Mouse (Mus musculus) cortical plate, adult 2 months (tissue): ENCODE measurements around the gene Rab39. TPM values are rescaled to one million over a fixed set of nuclear protein-coding genes. Genes with fewer than 3 reads are reported as not detected.

Experiments
- H3K27ac ChIP-seq: fragments of 200-500 bp; 2 replicates; pipeline ENCODE4 v1.5.1; 2012; ENCODE audit warnings: low read length, control low read depth, inconsistent platforms; ENCODE audit not compliant: insufficient read depth
- H3K4me1 ChIP-seq: fragments of 200-500 bp; 2 replicates; pipeline ENCODE4 v1.6.1; 2011; ENCODE audit warnings: low read length; ENCODE audit not compliant: control insufficient read depth, insufficient read depth
- H3K4me3 ChIP-seq: fragments of 200-500 bp; 2 replicates; pipeline ENCODE4 v1.5.1; 2011; ENCODE audit warnings: mild to moderate bottlenecking, low read length, control low read depth; ENCODE audit not compliant: insufficient read depth
- CTCF ChIP-seq: fragments of 200-500 bp; IDR thresholded peaks from 2 replicates; pipeline ENCODE4 v1.5.1; 2011; ENCODE audit warnings: mild to moderate bottlenecking, control low read depth, low read length; ENCODE audit not compliant: insufficient read depth; ENCODE audit errors: extremely low read depth
- POLR2A ChIP-seq: fragments of 200-500 bp; IDR thresholded peaks from 2 replicates; pipeline ENCODE4 v1.6.1; 2011; ENCODE audit warnings: mild to moderate bottlenecking, low read length, control low read depth; ENCODE audit not compliant: insufficient read depth; ENCODE audit errors: extremely low read depth
- polyA plus RNA-seq: library from polyadenylated mRNA; depleted of rRNA; stranded (reverse); fragments of >200 nt; gene quantifications from 2 replicates; pipeline ENCODE4 v1.2.3, GENCODE M21; 2012; rRNA removed

Gene Rab39
- polyA plus RNA-seq, 1 experiment = 0.69 TPM

DNA sequence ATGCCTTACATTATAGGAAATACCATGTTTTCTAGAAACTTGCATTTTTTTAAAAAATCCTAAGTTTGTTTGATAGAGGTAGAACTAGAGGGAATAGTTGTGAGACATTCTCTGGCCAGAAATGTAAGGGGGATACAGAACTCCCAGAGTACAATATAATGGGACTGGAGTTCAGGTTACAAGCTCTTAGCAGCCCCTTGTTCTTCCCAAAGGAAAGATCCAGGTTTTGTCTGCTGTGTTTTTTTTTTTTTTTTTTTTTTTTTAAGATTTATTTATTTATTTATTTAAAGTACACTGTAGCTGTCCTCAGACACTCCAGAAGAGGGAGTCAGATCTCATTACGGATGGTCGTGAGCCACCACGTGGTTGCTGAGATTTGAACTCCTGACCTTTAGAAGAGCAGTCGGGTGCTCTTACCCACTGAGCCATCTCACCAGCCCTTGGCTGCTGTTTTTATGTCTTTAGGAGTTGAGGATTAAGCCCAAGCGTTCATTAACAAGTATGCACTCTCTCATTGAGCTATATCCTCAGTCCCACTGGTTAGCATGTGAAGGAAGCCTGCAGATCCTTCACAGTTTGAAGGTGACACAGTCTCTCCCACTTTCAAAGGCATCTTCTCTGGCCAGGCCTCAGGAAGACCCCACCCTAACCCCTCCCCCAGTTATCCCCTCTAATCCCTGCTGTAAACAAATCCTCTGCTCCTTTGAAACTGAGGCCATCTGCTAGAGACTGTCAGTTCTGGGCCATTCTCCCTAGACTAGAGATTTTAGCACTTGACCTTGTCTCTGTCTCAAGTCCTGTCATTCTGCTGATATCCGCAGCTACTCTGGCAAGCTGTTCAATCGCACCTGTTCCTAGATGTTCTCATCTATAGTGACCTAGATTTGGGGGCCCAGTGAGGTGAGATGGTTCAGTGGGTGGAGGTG lies 14.0 kb downstream of the Rab39 start:
- Histone ChIP-seq H3K4me1 (no peaks in the 10 kb centered on the region), H3K27ac (no peak overlapping the region), H3K4me3 (no peak overlapping the region)
- TF ChIP-seq POLR2A (no peak), CTCF (no peak)

DNA sequence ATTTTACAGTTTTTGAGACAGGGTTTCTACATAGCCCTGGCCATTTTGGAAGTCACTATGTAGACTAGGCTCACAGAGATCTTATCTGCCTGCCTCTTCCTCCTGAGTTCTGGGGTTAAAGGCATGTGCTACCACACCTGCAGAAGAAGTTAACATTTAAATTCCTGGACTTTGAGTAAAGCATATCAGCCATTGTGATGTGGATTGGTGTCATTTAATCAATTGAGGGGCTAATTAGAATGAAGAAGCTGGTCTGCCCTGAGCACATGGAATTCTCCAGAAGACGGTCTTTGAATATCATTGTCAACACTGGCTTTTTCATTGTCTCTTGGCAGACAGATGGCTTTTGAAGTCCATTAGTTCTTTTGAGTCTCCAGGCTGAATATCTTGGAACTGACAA lies 25.2 kb downstream of the Rab39 start:
- no peak overlapping the region for H3K27ac ChIP-seq
- TF ChIP-seq POLR2A (no peak), CTCF (no peak)
- H3K4me3 ChIP-seq = no peak overlapping the region
- no peaks in the 10 kb centered on the region for H3K4me1 ChIP-seq

DNA sequence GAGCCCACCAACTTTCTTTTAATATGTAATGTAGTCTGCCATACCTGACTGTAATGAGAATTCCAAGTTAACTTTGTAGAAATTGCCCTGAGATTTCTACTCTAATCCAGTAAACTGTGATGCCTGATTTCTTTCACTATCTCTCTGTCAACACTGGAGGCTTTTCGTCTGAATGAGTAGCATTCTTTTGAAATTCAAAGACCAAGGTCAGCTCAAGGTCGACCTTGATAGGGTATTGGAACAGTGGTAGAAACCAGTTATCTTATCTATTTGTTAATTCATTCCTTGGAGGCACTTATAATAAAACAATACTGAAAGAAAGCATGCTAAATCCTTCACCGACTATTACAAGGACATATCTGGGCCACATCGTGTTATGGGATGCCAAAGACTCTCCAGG lies 29.1 kb downstream of the Rab39 start:
- Histone ChIP-seq H3K4me1 (no peaks in the 10 kb centered on the region), H3K4me3 (no peak overlapping the region), H3K27ac (no peak overlapping the region)
- TF ChIP-seq POLR2A (no peak), CTCF (no peak)

DNA sequence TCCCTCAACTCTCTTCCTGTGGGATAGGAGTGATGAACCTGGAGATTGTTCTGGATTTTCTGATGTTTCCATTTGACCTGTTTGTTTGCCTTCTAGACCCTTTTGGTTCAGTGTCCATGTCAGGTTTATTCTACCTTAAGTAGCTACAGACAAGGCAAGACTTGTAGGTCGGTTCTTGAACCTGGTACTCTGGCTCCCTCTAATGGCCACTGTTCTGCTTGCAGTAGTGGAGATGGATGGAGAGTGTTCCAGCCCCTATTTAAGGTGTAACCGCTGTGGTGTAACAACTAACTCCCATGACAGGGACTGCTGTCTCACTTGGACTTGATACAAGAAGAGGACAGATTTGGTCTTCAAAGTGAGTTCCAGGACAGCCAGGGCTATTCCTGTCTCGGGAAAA lies 32.5 kb downstream of the Rab39 start:
- Histone ChIP-seq H3K4me3 (no peak overlapping the region), H3K27ac (no peak overlapping the region), H3K4me1 (no peaks in the 10 kb centered on the region)
- TF ChIP-seq CTCF (peak; percentile 80), POLR2A (no peak)

DNA sequence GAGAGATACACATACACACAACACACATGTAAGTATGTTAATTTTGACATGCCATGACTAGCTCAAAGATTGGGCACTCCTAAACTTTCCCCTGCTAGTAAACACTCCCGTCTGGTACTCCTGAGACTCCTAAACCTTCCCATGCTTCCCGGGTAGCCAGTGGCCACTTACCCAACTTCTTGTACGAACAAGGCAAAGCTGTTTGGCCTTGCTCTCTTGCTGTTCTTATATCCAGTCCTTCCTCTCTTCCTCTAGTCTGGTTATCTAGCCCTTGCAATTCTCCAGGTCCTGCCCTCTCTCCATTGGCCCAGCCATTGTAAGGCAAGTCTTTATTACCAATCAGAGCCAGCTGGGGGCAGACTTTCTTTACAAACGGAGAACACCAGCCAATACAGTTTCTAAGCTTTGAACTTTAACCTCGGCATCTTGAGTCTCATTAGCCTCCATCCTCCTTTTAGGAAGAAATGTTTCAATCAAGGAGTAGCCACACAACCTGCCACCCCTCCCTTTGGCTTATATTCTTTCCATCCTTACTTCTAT lies 36.3 kb downstream of the Rab39 start, which contains the start of gene Cul5:
Gene Cul5 (minus strand): TSS at position 335 of the 540 bp plus-strand sequence.
- H3K4me1 ChIP-seq = peaks cover 2% of the 10 kb centered on the region
- H3K27ac ChIP-seq = no peak within 1 kb of the TSS
- no peak for TF ChIP-seq POLR2A
- TF ChIP-seq CTCF = no peak
- no peak within 1 kb of the TSS for H3K4me3 ChIP-seq

DNA sequence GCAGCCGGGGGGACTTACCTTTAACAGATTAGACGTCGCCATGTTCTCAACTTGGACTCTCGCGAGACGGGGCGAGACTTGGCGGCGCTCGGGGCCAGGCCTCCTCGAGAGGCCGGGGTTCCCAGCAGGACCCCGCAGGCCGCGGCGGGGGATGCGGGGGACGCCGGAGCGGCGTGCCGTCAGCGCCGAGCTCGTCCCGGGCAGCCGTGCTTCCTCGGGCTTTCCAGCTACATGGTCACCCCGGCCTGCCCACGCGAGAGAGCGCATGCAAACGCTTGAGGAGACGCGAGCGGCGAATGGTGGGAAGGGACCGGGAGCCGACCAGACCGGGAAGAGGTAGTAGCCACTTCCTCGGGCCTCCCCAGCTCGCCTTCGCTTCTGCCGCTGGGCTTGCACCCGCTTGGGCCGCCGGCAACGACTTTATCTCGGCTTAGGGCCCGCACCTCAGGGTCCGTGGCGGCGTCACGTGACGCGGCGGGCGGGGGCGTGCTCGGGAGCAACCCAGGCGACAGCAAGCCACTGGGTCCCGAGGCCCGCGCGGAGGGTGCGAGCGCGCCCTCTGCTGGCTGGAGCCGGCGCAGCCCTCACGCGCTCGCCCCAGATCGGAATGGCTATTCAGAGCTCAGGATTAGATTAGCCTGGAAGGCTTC lies 38.9 kb downstream of the Rab39 start:
- peak overlapping the region; percentile 98 for H3K4me3 ChIP-seq
- peak overlapping the region; percentile 100 for H3K27ac ChIP-seq
- peaks cover 2% of the 10 kb centered on the region for H3K4me1 ChIP-seq
- TF ChIP-seq CTCF (peak; percentile 58), POLR2A (peak; percentile 31)

DNA sequence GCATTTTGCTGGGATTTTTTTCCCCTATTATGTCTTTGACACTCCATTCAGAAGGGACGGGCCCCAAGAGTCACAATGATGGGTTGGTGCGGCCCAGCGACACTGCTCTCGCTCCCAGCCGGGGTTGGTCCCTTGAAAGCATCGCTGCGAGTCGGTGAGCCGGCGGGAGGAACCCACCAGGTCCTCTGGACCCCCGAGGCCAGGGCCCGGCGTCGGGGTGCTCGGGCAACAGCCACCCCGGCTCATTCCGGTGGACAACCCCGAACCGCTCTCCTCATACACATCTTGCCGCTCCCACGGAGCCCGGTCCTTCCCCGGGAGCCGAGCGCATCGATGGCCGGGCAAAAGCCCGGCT lies 39.4 kb downstream of the Rab39 start:
- no peak for TF ChIP-seq CTCF
- peak overlapping the region; percentile 100 for H3K27ac ChIP-seq
- peak overlapping the region; percentile 98 for H3K4me3 ChIP-seq
- peaks cover 2% of the 10 kb centered on the region for H3K4me1 ChIP-seq

DNA sequence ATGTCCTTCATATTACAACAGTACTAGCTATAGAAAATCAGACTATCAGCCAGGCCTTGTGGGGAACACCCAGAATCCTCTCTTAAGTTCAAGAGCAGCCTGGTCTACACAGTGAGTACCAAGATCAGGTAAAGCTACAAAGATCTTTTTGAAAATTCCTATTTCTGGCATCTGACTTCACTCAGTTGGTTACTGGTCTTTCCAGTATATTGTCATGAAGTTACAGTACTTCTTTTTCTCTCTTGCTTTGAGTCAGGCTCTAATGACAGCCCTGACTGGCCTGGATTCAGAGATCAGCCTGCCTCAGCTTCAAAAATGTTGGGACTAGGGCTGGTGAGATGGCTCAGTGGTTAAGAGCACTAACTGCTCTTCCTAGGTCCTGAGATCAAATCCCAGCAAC lies 40.6 kb downstream of the Rab39 start:
- H3K4me1 ChIP-seq = peaks cover 2% of the 10 kb centered on the region
- TF ChIP-seq POLR2A (no peak), CTCF (no peak)
- peak overlapping the region; percentile 98; the same call in 1 of the 2 replicates for H3K4me3 ChIP-seq
- no peak overlapping the region for H3K27ac ChIP-seq

DNA sequence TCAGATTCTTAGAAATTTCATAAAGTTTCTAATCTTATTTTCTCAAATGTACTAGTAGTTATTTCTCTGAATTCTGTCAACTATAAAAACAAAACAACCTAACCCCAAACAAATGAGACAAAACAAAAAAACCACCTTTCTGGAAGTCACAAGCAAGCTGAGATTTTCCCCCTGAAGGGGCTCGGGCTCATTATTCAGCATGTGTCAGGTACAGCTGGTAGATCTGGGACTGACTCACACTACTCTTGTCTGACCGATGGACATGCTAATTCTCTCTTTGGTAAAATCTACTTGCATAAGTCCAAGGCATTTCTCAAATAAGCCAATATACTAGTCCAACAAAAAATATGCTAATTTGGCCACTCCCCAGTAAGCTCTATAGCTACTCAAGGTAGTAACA lies 41.2 kb downstream of the Rab39 start:
- Histone ChIP-seq H3K4me3 (no peak overlapping the region), H3K27ac (no peak overlapping the region), H3K4me1 (peaks cover 2% of the 10 kb centered on the region)
- TF ChIP-seq POLR2A = no peak
- no peak for TF ChIP-seq CTCF

DNA sequence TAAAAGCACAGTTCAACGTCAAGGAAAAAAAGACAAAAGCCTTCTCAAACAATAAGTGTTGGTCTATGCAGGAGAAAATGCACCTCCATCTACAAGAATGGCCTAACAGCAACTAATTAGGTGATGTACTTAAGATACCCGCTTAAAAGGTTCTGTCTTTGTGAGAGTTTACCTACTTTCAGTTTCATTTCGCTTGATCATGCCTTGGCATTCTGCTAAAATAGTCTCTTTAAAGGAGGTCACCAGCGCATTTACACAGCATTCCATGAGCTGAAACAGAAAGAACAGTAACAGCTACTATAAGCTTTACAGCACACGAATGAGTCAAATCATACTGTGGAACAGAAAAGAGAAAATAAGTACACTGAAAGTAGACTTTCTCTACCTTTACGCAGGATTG lies 71.2 kb downstream of the Rab39 start:
- no peak overlapping the region for H3K4me3 ChIP-seq
- H3K27ac ChIP-seq = no peak overlapping the region
- TF ChIP-seq POLR2A = no peak
- TF ChIP-seq CTCF = no peak
- no peaks in the 10 kb centered on the region for H3K4me1 ChIP-seq

Other genes with a start within 250 kb of the Rab39 start
- gene Atm, start 169.5 kb downstream of the Rab39 start, polyA plus RNA-seq = 5.3 and 7.2 TPM in 2 replicates
- gene Npat, start 169.2 kb downstream of the Rab39 start, polyA plus RNA-seq = 10.3 and 10.9 TPM in 2 replicates
- 68.6 and 69.0 TPM in 2 replicates for gene Acat1, start 95.8 kb downstream of the Rab39 start, polyA plus RNA-seq
- 20.3 and 21.4 TPM in 2 replicates for gene Cul5, start 36.2 kb downstream of the Rab39 start, polyA plus RNA-seq
- gene Slc35f2, start 65.3 kb upstream of the Rab39 start, polyA plus RNA-seq = 5.7 and 6.2 TPM in 2 replicates
- 0.38 and 0.50 TPM in 2 replicates for gene Sln, start 143.9 kb upstream of the Rab39 start, polyA plus RNA-seq